Mouse (Mus musculus): ENCODE results near the gene Gm16253.
A peak's percentile ranks its signal among the peaks of the same experiment; 100 is the strongest.

The Gm16253 gene

GRCm38 (mm10) chr3:96573611-96574511 lies 2.9 kb upstream of the Gm16253 start:
- DNase-seq (ENCODE audit: low spot score) = no peak

GRCm38 (mm10) chr3:96575272-96575984 lies 1.4 kb upstream of the Gm16253 start:
- DNase-seq (ENCODE audit: low spot score) = no peak

- no peak for DNase-seq (ENCODE audit: low spot score)
These were observed 652 bp upstream of the Gm16253 start for GRCm38 (mm10) chr3:96576005-96576658.

- DNase-seq (ENCODE audit: low spot score) = no peak
These were observed 782 bp downstream of the Gm16253 start for GRCm38 (mm10) chr3:96577566-96577965.

GRCm38 (mm10) chr3:96578561-96579238 lies 1.9 kb downstream of the Gm16253 start:
- DNase-seq (ENCODE audit: low spot score) = no peak

GRCm38 (mm10) chr3:96579239-96579750 lies 2.5 kb downstream of the Gm16253 start:
- DNase-seq (ENCODE audit: low spot score) = no peak

- peak; percentile 67 for DNase-seq (ENCODE audit: low spot score)
These were observed 3.2 kb downstream of the Gm16253 start for GRCm38 (mm10) chr3:96579885-96580454.

- no peak for DNase-seq (ENCODE audit: low spot score)
These were observed 4.4 kb downstream of the Gm16253 start for GRCm38 (mm10) chr3:96581141-96581540.

- no peak for DNase-seq (ENCODE audit: low spot score)
These were observed 5.2 kb downstream of the Gm16253 start for GRCm38 (mm10) chr3:96581771-96582515.

GRCm38 (mm10) chr3:96583386-96583785 lies 6.6 kb downstream of the Gm16253 start:
- DNase-seq (ENCODE audit: low spot score) = no peak

- DNase-seq (ENCODE audit: low spot score) = no peak
These were observed 13.9 kb downstream of the Gm16253 start for GRCm38 (mm10) chr3:96590657-96591056.

- no peak for DNase-seq (ENCODE audit: low spot score)
These were observed 16.6 kb downstream of the Gm16253 start for GRCm38 (mm10) chr3:96593374-96593773.

- DNase-seq (ENCODE audit: low spot score) = peak; percentile 72
These were observed 17.2 kb downstream of the Gm16253 start, which contains the start of gene Polr3gl for GRCm38 (mm10) chr3:96593790-96594560. Gene Polr3gl, minus strand, starts transcription at chr3:96594181.

GRCm38 (mm10) chr3:96594851-96595250 lies 18.1 kb downstream of the Gm16253 start:
- no peak for DNase-seq (ENCODE audit: low spot score)

GRCm38 (mm10) chr3:96595661-96596060 lies 18.9 kb downstream of the Gm16253 start:
- DNase-seq (ENCODE audit: low spot score) = no peak

- no peak for DNase-seq (ENCODE audit: low spot score)
These were observed 19.5 kb downstream of the Gm16253 start, which contains the start of gene Ankrd34a for GRCm38 (mm10) chr3:96596228-96596707. Gene Ankrd34a, plus strand, starts transcription at chr3:96596636.

GRCm38 (mm10) chr3:96596855-96597254 lies 20.1 kb downstream of the Gm16253 start:
- no peak for DNase-seq (ENCODE audit: low spot score)

GRCm38 (mm10) chr3:96597435-96597891 lies 20.7 kb downstream of the Gm16253 start:
- DNase-seq (ENCODE audit: low spot score) = no peak
